Mouse (Mus musculus): ENCODE data around the gene Stard10. TPM values are rescaled to one million over a fixed set of nuclear protein-coding genes. Genes with fewer than 3 reads are reported as not detected.

Gene Stard10
- polyA plus RNA-seq, 1 experiment = 107 TPM

DNA sequence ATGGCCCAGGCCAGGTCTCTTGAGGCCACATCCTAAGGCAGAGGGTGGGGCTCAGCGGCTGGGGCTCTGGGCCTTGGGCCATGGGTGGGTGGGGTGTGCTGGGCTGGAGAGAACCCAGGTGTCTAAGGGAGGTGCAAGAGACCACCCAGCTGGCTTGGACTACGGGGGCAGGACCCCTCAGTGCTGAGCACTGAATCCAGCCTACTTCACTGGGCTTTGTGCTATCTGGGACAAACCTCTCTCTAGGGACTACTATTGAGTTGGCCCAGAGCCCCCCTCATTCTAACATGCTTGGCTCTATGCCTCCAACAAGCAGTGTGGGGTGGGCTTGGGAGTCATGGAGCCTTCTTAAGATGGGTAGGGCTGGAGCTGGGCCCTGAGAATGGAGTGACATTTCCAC lies 78.6 kb downstream of the Stard10 start:
- 65% methylated on average over 2 of the region's 2 CpGs for WGBS
- TF ChIP-seq CTCF (IDR thresholded peaks at IDR 0.05; ENCODE audit: insufficient read depth, low read length) (no peak), POLR2A (IDR thresholded peaks at IDR 0.05; ENCODE audit: borderline replicate concordance, extremely low read depth, low read depth, low read length) (no peak)
- DNase-seq = no peak
- Histone ChIP-seq H3K4me1 (ENCODE audit: control insufficient read depth, insufficient read depth, low read length) (peaks cover 15% of the 10 kb centered on the region), H3K4me3 (replicated peaks; ENCODE audit: extremely low read depth, low read depth, low read length) (no peak overlapping the region)

Other genes with a start within 250 kb of the Stard10 start
- 10.9 and 14.7 TPM in 2 replicates for gene Fchsd2, start 224.2 kb upstream of the Stard10 start, polyA plus RNA-seq (2012; rRNA removed)
- 23.3 and 28.5 TPM in 2 replicates for gene Atg16l2, start 14.8 kb upstream of the Stard10 start, polyA plus RNA-seq (2012; rRNA removed)
- 157 and 188 TPM in 2 replicates for gene Arap1, start 31.0 kb downstream of the Stard10 start, polyA plus RNA-seq (2012; rRNA removed)
- gene Gm45837, start 93.8 kb downstream of the Stard10 start, polyA plus RNA-seq (2012; rRNA removed) = 0.68 and 1.7 TPM in 2 replicates
- 8.7 and 9.3 TPM in 2 replicates for gene Pde2a, start 104.6 kb downstream of the Stard10 start, polyA plus RNA-seq (2012; rRNA removed)

Measured in lung, adult 2 months (tissue).